Mouse (Mus musculus) spleen, postnatal 14 days (tissue): Measurements from ENCODE around the gene Specc1.
A peak's percentile ranks its signal among the peaks of the same experiment; 100 is the strongest.

ENCODE experiments used
- DNase-seq, 2 experiments: peaks; one replicate each; pipeline ENCODE4 v3.0.0; 2021 to 2022; ENCODE audit warnings: low spot score in 2 of 2

Gene Specc1

DNA sequence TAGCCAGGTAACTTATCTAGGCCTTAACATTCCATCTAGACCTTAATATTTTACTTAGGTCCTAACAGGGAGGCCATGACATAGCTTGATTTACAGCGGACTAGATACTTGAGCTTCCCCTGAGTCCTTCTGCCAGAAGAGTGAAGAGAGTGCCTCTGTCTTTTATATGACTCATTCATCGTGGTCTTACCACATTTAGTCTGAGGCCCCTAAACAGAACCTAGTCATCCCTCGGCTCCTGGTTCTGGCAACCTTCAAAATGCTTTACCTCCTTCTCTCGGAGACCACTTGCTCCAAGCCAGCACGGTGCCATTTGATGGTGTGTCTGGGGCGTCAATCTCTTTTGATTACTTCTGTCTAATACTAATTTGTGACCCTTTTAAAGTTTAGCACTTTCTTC lies 133.8 kb downstream of the Specc1 start:
- no peak for DNase-seq

DNA sequence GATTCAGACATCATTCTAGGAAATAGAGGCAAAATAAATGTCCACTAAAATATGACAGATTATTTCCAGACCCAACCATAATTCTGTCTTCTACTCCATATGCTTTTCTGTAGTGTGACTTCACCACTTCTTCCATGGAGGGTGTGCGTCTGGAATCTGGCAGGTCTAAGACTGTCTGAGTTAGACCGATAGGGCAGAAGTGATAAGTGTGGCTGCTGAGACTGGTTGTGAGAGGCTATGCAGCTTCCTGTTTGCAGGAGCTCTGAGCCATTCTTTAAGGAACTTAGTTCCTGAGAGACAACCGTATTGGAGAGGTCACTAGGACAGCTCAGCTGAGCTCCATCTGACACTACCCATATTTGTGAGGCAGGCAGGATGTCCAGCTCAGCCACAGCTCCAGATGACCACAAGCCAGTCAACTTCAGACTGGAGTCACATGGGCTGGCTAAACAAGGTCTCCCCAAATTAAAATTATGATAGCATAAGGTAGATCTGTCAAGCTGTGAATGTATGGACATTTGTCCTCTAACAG lies 146.9 kb downstream of the Specc1 start:
- DNase-seq: no peak

DNA sequence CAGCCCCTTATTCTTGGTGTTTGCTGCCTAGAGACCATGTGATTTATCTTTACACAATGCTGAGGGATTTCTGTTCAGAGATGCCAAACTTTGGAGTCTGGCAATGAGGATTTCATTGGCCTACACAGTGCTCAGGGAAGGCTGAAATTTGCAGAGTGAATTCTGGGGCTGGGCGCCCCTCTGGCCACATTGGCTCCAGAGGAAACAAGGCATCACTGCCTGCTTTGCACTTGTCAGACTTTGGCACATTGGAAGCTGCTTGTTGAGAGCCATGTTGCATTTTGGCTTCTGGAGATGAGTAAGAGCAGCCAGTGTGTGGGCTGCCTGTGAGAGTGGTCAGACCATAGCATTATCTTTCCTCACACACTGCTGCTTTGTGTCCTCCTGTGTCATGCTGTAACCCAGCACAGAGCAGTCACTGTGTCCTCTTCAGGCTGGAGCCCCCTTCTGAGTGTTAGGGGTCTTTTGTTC lies 149.9 kb downstream of the Specc1 start:
- no peak for DNase-seq

DNA sequence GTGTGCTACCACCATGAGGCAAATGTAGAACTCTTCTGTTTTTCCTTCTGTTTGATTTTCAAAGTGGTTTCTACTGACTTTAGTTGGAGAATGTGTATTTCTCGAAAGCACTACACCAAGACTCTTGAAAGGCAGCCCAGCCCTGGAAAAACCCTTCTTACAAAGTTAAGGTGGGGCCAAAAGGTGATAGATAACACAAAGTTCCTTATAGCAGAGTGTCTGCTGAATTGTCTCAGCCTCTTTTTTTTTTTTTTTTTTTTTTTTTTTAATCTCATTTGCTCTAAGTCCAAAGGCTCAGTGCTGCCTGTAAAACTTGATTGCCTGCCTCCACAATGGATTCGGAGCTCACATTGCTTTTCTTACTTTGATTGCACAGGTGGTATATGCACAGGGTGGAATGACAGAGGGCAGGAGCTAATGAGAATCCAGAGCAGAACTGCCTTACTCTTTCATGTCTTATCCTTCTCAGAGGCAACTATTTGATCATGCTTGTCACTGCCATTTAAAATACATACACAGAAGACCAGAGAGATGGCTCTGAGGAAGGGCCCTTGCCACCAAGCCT lies 150.8 kb downstream of the Specc1 start:
- DNase-seq: no peak

DNA sequence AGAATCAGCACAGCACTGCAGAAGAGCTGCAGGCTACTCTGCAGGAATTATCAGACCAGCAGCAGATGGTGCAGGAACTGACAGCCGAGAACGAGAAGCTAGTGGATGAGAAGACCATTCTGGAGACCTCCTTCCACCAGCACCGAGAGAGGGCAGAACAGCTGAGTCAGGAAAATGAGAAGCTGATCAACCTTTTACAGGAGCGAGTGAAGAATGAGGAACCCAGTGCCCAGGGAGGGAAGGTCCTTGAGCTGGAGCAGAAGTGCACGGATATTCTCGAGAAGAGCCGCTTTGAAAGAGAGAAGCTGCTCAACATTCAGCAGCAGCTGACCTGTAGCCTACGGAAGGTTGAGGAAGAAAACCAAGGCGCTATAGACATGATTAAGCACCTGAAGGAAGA lies 162.0 kb downstream of the Specc1 start:
- no peak for DNase-seq

DNA sequence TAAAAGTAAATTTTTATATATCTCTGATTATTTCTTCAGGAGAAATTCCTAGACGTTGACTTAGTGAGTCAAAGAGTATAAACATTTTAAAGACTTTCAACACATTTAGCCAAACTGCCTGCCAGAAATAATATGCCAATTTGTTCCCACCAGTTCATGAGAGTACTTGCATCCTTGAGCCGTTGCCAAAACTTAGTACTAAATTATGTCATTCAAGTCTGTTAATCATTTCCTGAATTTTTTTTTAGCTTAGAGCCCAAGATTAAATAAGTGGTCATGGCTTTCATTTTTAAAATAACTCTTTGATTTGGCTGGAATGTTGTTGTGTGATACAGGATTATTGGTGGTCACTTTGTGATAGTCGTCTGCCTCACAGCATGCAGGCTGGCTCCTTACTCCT lies 163.3 kb downstream of the Specc1 start:
- no peak for DNase-seq

DNA sequence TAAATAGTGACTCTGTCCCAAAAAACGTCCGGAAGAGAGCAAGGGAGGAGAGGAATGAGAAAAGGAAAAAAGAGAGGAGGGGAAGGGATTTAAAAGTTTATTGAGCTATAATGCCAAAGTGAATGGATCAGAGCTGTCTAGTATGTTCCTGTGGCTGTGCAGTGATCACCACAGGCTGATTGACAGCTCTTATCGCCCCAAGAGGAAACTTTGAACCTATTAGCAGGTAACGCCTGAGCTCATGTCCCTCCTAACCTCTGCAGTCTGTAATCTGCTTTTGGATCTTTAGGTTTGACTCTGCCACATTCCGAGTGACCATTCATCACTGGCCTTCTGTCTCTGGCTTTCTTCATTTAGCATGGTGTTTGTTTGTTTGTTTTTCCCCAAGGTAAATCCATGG lies 164.8 kb downstream of the Specc1 start:
- no peak for DNase-seq

DNA sequence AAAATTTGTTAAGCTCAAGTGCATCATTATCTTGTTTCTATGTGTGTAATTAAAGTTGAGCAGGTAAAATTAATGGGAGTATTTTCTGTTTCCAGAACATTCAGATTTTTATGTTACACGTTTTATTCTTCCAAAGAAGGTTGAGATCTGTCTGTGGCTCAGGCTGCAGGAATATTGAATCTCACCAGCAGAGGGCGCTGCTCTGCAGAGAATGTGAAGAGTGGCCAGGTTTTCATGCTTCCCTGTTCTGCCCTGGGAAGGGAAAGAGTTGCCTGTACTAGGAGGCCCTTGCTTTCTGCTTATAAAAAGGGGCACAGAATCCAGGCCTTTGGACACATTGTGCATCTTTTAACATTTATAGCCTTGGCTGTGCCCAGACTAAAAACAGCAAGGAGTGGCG lies 171.1 kb downstream of the Specc1 start:
- peak; percentile 46 to 70 for DNase-seq

DNA sequence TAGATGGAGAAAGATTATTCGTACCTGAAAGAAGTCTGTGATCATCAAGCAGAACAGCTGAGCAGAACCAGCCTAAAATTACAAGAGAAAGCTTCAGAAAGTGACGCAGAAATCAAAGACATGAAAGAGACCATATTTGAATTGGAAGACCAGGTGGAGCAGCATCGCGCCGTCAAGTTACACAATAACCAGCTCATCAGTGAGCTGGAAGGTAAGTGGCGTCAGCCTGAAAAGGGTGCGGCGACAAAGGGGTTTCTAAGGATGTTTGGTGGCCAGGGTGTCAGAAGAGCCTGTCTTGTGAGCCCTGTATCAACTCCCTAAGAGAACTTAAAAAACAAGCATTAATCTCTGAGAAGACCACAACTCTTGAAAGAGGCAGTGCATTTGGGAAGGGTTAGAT lies 171.6 kb downstream of the Specc1 start:
- no peak for DNase-seq

DNA sequence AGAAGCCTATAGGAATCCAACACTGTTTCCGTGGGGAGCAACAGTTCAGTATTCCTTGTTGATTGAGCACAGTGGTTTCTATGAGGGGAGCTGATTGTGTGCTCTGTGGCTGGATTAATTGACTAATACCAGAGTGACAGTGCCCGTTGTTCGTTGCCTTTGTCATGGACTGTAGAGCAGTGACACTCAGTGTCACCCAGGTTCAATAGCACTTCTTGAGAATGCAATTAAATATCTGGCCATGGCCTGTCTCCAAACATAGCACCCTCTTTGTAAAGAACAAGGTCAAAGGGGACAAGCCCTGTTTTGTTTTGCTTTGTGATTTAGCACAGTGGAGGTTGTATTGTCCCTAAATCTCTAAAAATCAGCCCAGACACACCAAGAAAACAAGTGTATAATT lies 173.6 kb downstream of the Specc1 start:
- no peak for DNase-seq

DNA sequence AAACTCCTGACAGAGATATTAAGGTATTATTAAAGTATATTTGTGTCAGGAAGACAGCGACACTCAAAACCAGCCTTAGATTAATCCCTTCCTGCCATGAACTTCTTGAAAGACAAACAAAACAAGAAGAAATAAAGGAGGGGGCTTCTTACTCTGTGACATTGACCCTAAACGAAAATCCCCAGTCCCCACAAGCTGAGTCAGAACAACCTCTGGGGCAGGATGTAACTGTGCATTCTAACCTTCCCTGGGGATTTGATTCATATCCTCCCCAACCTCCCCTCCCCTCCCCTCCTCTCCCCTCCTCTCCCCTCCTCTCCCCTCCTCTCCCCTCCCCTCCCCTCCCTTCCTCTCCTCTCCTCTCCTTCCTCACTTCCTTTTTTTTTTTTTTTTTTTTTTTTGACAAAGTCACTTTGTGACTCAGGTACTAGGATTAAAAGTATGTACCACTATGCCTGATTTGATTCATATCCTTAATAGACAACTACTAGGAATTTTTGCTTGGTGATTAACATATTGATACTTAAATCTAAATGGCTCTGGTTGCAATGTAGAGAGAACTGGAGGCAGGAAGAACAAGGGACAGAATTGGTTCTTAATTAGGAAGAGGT lies 174.2 kb downstream of the Specc1 start:
- no peak for DNase-seq

DNA sequence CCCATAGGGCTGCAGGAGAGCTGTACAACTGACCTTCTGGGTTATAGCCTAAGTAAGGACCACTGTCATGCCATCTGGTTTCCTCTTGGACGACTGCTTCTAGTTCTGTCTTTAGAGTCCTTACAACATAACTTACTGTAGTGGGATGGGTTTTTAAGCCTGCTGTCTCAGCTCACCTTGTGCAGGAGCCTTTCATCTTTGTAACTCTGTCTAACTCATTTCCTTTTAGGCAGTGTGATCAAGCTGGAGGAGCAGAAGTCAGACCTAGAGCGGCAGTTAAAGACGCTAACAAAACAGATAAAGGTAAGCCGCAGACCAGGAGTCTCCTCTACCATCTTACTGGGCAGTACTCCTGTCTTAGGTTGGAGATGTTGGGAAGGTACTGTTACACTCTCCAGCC lies 175.0 kb downstream of the Specc1 start:
- no peak for DNase-seq

DNA sequence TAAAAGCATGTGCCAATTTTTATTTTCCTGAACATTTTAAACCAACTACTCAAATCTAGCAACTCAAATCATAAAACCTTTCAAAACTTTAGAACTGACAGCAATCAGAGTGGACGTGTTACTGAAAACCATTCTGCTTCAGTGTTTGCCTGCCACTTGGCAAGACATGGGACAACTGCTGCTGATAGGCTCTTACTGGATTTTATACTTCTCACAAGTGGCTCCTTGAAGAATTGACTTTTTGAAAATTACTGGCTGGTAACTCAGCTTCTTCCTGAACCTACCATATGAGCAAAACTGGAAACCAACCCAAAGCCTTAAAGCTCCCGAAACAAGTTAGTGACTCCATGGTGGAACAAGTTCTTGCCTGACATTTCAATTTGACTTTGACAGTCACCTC lies 177.6 kb downstream of the Specc1 start:
- no peak for DNase-seq

DNA sequence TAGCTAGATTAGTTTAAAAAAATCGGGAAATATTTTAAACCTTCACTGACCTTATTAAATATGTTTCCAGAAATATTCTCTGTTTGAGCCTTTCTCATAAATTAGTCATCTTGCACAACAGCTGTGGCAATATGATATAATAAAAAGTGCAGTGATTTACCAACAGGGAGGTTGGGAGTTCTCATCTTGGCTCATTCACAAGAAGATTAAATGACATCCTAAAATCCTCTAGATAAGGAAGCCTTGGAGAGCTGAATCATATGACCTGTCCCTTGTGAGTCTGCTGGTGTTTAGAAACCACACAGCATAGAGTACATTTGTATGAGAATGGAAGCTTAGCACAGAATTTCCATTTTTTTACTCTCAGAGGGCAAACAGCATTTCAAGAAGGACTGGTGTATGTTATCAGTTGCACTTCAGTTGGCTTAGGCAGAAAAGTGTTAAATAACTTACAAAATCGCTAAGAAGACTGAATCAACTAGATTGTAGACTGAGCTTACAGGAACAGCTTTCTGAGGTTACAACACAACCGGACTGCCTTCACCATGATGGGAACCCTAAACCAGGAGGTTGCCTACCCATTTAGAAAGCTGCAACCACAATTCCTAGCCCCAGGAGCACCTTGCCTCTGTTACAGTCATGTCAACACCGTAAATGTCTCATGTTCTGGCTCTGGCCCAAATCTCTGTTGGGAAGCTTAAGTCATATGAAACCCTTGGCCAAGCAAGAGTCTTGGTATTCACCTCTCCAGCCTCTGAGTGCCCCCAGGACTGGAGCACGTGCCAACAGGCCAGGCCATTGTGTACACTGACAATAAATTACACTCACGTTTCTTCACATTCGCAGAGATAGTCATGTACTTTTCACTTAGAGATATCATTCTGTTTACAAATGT lies 188.9 kb downstream of the Specc1 start:
- DNase-seq: no peak

DNA sequence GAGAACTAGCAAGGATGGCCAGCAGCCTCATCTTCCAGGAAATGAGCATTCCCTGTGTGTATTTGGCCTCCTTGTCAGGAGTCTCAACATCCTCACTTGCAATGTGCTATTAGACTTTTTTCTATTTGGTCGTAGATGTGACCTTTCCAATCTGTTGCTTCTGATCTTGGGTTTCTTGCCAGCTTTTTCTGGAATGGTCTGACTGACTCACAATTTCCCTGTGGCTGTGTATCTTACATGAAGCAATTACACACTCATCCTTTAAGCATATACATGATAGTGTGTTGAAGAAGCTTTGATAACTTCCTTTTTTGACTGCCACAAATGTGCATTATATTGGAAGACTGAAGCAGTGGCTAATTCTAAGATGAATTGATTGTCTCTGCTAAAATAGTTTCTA lies 190.1 kb downstream of the Specc1 start:
- no peak for DNase-seq

DNA sequence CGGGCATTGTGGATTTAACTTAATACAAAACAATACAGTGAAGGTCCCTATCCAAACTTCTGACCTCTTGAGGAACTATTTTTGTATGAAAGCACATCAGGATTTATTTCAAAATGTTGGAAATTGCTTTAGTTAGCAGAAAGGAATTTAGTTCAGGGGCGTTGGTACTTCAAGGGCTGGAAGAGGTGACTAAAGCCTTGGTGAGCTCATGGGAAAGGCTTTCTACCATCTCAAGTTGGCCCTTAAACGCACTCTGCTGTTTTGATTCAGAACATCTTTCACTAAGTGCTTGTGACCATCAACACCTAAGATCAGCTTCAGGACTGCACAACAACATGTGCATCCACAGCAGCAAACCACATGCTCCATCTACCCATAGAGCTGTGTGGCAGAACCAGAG lies 191.5 kb downstream of the Specc1 start:
- no peak for DNase-seq

DNA sequence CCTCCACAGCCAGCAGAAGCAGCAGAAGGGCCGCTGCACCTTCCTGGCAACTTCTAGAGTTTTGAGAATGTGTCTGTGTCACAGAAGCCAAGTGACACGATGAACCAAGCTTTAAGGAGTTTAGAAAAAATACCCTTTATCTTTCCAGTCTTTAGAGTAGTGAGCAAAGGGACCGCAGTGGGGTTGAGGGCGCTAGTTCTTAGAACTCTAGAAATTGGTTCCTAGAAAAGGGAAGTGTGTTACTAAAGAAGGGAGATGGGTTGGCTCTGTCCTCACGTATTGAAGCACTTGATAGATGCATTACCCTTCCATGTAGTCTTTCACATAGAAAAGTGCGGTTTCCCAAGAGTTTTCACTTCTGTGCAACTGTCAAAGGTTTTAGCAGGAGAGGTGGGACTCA lies 191.9 kb downstream of the Specc1 start:
- no peak for DNase-seq

DNA sequence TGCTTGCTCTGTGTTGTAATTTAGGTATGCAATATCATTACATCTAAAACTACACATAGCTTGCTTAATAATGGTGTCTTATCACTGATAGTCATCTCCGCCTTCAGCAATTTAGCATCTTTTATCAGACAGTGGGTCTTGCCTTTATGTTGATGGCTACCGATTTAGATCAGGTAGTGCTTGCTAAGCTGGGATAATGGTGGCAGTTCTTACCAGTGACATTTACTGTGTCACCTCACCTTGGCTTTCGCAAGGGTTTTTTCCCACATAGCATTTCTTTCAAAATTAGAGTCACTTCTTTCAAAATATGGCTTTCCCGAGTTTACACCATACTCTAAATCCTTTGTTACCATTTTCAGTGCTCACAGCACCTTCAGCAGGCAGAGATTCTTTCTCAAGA lies 196.5 kb downstream of the Specc1 start:
- DNase-seq: no peak

DNA sequence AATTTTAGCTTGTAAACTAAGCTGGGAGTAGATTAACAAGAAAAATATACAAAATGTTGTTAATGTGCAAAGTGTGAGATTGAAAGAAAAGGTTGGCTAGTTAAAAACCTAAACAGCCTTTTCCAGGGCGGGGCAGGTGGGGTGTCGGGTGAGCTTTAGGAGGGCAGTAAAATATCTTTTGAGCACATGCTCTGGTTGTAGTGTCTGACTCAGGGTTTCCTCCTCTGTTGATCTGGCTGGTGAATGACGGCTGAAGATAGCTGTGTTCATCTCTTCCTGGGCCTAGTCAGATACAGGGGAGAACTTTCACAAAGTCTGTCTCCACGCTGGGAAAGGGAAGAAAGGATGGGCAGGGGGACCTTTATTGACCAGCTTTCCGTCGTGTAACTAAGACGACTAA lies 203.2 kb downstream of the Specc1 start:
- DNase-seq: no peak

DNA sequence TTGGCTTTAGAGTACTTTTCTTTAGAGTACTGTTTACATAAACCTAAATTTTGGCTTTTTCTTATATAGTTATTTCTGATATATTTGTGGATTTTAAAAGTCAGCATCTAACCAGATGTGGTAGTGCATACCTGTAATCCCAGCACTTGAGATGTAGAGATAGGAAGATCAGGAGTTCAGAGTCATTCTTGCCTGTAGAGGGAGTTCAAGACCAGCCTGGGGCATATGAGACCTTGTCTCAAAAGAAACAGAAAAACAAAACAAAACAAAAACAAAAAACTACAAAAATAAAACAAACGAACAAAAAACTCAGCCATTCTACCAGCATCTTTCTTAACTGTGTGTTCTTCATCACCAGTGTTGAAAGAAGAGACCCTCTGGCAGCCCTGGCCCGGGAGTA lies 204.9 kb downstream of the Specc1 start:
- no peak for DNase-seq

DNA sequence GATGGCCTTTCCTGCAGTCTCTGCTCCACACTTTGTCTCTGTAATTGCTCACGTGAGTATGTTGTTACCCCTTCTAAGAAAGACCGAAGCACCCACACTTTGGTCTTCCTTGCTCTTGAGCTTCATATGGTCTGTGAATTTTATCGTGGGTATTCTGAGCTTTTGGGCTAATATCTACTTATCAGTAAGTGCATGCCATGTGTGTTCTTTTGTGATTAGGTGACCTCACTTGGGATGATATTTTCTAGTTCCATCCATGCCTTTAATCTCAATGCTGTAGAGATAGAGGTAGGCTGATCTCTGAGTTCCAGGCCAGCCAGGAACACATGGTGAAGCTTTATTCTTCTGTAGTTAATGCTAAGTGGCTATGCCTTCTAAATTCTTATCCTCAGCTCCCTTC lies 207.8 kb downstream of the Specc1 start:
- no peak for DNase-seq

DNA sequence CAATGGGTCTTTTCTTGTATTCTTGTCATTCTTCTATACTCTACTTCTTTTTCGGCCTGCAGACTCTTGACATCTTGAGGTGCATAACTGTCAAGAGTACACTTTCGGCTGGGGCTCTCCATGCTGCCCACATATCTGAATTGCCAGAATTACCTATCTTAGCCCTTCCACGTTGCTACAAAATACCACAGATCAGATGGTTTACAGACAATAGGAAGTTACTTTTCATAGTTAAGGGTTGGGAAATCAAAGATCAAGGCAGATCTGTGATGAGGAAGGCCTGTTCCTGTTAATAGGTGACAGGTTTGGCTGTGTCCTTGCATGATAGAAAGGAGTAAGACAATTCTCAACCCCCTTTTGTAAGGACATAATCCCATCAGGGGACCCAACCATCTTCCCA lies 209.9 kb downstream of the Specc1 start:
- DNase-seq: no peak

DNA sequence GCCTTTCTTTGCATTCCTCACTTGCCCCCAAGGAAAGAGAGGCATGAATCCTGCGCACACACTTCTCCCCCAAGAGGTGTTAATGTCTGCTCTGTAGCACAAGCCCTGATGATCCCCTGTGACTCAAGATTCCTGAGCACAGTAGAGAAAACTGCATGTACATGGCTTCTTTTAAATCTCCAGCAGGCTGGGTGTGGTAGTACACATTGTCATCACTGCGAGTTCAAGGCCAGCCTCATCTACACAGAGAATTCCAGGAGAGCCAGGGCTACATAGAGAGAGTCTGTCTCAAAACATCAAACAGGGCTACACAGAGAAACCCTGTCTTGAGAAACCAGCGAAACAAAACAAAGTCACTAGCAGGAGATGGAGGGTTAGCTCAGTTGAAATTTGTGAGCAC lies 211.6 kb downstream of the Specc1 start:
- no peak for DNase-seq
